Mouse (Mus musculus) C2C12 (cell line): ENCODE measurements around the gene Ddx47.

Source experiments
- CEBPB ChIP-seq: IDR thresholded peaks from one replicate; pipeline ENCODE4 v1.6.1; 2011; ENCODE audit warnings: low read depth, mild to moderate bottlenecking, control low read depth, moderate library complexity
- CTCF ChIP-seq: IDR thresholded peaks from one replicate; pipeline ENCODE4 v1.5.1; 2011; ENCODE audit not compliant: control insufficient read depth, insufficient read depth, insufficient read length
- USF1 ChIP-seq: IDR thresholded peaks from one replicate; pipeline ENCODE4 v1.6.1; 2011; ENCODE audit warnings: low read depth, mild to moderate bottlenecking, control low read depth, moderate library complexity

DNA sequence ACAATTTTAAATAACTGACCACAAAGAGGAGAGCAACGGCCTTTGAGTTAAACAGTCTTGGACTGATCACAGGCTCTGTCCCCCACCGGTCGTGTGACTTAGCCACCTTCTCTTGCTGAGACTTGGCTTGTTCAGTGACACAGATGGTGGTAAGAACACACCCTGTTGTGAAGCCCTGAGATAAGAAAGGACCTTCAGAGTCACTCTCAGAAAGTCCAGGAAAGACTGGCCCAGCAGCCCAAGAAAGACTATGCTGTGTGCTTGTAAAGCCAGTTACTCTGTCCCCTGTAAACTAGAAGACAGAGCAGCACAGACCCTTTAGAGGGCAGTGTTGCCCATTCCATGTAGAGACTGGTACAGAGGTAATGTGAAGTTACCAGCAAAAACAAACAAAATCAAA lies 26.7 kb upstream of the Ddx47 start:
- TF ChIP-seq CTCF = peak; percentile 35
- no peak for TF ChIP-seq CEBPB
- TF ChIP-seq USF1 = no peak
